Mouse (Mus musculus) liver, adult 2 months (tissue): ENCODE measurements around the gene Sulf2. TPM values are rescaled to one million over a fixed set of nuclear protein-coding genes. Genes with fewer than 3 reads are reported as not detected.

ENCODE experiments used
- DNase-seq: peaks from one replicate; pipeline ENCODE4 v3.0.0-alpha.2; 2011; ENCODE audit warnings: low read depth, low spot score; ENCODE audit errors: extremely low read depth
- H3K27ac ChIP-seq: fragments of 200-500 bp; replicated peaks from 2 replicates; pipeline ENCODE4 v1.5.1; 2012; ENCODE audit warnings: low read depth, mild to moderate bottlenecking, control low read depth, inconsistent platforms, low read length; ENCODE audit not compliant: insufficient read depth
- H3K27me3 ChIP-seq: fragments of 200-500 bp; 2 replicates; pipeline ENCODE4 v1.6.1; 2012; ENCODE audit warnings: mild to moderate bottlenecking, moderate library complexity, low read length, inconsistent platforms; ENCODE audit not compliant: control insufficient read depth, insufficient read depth
- H3K36me3 ChIP-seq: fragments of 200-500 bp; 2 replicates; pipeline ENCODE4 v1.6.1; 2012; ENCODE audit warnings: low read length, inconsistent platforms; ENCODE audit not compliant: control insufficient read depth, insufficient read depth
- H3K4me1 ChIP-seq: fragments of 200-500 bp; 2 replicates; pipeline ENCODE4 v1.6.1; 2011; ENCODE audit warnings: low read length; ENCODE audit not compliant: control insufficient read depth, insufficient read depth
- H3K4me3 ChIP-seq: fragments of 200-500 bp; 2 replicates; pipeline ENCODE4 v1.5.1; 2011; ENCODE audit warnings: low read depth, mild to moderate bottlenecking, control low read depth, low read length, moderate library complexity; ENCODE audit not compliant: insufficient read depth
- H3K79me2 ChIP-seq: fragments of 200-500 bp; 2 replicates; pipeline ENCODE4 v1.6.1; 2012; ENCODE audit warnings: inconsistent platforms, mild to moderate bottlenecking, low read length, moderate library complexity; ENCODE audit not compliant: control insufficient read depth, insufficient read depth
- H3K9ac ChIP-seq: fragments of 200-500 bp; 2 replicates; pipeline ENCODE4 v1.6.1; 2012; ENCODE audit warnings: low read depth, mild to moderate bottlenecking, control low read depth, inconsistent platforms, low read length
- CTCF ChIP-seq: fragments of 200-500 bp; IDR thresholded peaks from 2 replicates; pipeline ENCODE4 v1.5.1; 2011; ENCODE audit warnings: low read depth, low read length, control low read depth
- POLR2A ChIP-seq: fragments of 200-500 bp; IDR thresholded peaks from 2 replicates; pipeline ENCODE4 v1.6.1; 2011; ENCODE audit warnings: low read length, control low read depth; ENCODE audit not compliant: insufficient read depth; ENCODE audit errors: extremely low read depth
- WGBS: fragments of 180-500 bp; shearing (Covaris S2); methylation state at CpG from one replicate; pipeline ENCODE4 v1.1.7; 2018; 5-methylcytosine and 5-hydroxymethylcytosine counted together
- polyA plus RNA-seq: library from polyadenylated mRNA; depleted of rRNA; stranded (reverse); fragments of >200 nt; gene quantifications from 2 replicates; pipeline ENCODE4 v1.2.3, GENCODE M21; 2012
- total RNA-seq: library from RNA; depleted of rRNA; stranded (reverse); fragments of >200 nt; gene quantifications from 2 replicates; pipeline ENCODE4 v1.2.3, GENCODE M21; 2014

Sulf2 gene
- total and polyA plus RNA-seq, 2 experiments = 7.8 to 16.1 TPM

GRCm38 (mm10) chr2:166122781-166123180 is 32.7 kb downstream of the Sulf2 start:
- WGBS = 79% methylated on average over 6 of the region's 6 CpGs
- no peak for TF ChIP-seq POLR2A
- TF ChIP-seq CTCF = no peak
- H3K9ac ChIP-seq = no peak overlapping the region
- H3K36me3 ChIP-seq = no peaks in the 10 kb centered on the region
- no peak overlapping the region; the same call in 1 of the 2 replicates for H3K27ac ChIP-seq
- no peak for DNase-seq
- H3K4me1 ChIP-seq = peaks cover 17% of the 10 kb centered on the region
- H3K79me2 ChIP-seq = no peaks in the 10 kb centered on the region
- no peak overlapping the region for H3K4me3 ChIP-seq
- H3K27me3 ChIP-seq = no peaks in the 10 kb centered on the region

DNA sequence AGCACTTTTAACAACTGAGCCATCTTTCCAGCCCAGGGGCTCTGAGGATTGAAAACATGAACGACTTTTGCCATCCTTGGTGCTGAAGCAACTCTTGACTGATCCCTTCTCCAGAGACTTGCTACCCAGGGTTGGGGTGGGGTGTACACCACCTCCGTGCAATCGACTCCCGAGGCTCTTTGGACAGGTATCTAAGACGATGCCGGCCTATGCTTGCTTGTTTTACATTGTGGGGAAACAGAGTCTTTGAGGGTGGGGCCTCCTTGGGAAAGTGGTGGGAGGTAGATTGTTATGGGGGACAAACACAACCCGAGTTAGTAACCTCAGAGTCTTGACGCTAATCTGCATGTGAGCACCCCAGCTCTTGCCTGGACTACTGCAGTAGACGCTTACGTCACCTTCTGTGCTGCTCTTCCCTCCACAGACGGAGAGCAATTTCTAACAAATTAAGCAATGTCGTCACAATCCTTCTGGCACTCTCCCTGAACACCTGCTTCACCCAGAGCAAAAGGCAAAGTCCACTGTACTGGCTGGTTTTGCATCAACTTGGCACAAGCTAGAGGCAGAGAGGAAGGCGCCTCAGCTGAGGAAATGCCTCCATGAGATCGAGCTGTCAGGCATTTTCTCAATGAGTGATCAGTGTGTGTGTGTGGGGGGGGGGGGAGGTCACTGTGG is 33.6 kb downstream of the Sulf2 start:
- H3K4me3 ChIP-seq = no peak overlapping the region
- no peak overlapping the region for H3K27ac ChIP-seq
- peaks cover 17% of the 10 kb centered on the region for H3K4me1 ChIP-seq
- TF ChIP-seq POLR2A = no peak
- no peak for TF ChIP-seq CTCF
- H3K27me3 ChIP-seq = no peaks in the 10 kb centered on the region
- H3K36me3 ChIP-seq = no peaks in the 10 kb centered on the region
- H3K9ac ChIP-seq = no peak overlapping the region
- no peaks in the 10 kb centered on the region for H3K79me2 ChIP-seq
- peak; percentile 96 for DNase-seq
- 49% methylated on average over 14 of the region's 14 CpGs for WGBS

DNA sequence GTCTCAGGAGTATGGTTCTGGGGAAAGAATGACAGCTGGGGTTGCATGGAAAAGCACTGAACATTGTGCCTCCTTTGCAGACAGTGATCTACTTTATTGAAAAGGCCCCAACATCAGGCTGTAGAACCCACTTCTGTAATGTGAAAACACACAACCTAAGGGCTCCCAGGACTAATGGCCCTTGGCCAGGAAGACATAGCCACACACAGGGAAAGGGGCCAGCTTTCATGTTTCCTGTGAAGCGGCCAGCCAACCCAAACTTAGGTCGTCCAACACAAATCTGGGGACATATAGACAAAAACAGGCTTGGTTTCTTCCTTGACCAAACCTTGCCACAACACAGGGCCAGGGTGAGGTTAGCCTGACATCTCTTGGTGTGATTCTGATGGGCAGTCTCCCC is 35.5 kb downstream of the Sulf2 start:
- Histone ChIP-seq H3K79me2 (no peaks in the 10 kb centered on the region), H3K9ac (no peak overlapping the region), H3K4me3 (no peak overlapping the region), H3K27ac (no peak overlapping the region), H3K36me3 (no peaks in the 10 kb centered on the region), H3K4me1 (peaks cover 14% of the 10 kb centered on the region), H3K27me3 (no peaks in the 10 kb centered on the region)
- TF ChIP-seq CTCF (no peak), POLR2A (no peak)
- 95% methylated on average over 2 of the region's 2 CpGs for WGBS
- no peak for DNase-seq

DNA sequence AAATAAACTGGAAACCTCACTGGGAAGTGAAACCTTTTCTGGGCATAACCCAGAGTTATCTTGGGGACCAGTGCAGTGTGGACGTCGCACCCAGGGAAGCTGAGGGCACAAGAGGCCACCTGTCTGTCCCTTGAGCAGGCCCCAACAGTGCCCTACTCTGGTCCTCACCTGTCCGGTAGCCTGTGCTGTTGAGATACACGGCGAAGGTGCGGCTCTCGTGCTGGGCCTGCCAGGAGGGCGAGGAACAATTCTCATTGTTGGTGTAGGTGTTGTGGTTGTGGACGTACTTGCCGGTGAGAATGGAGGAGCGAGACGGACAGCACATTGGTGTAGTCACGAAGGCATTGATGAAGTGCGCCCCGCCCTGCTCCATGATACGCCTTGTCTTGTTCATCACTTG is 38.8 kb downstream of the Sulf2 start:
- H3K9ac ChIP-seq = no peak overlapping the region
- H3K27me3 ChIP-seq = no peaks in the 10 kb centered on the region
- TF ChIP-seq CTCF = no peak
- no peak for TF ChIP-seq POLR2A
- H3K27ac ChIP-seq = no peak overlapping the region
- 95% methylated on average over 16 of the region's 16 CpGs for WGBS
- peaks cover 5% of the 10 kb centered on the region; the same call in 1 of the 2 replicates for H3K4me1 ChIP-seq
- DNase-seq = no peak
- no peak overlapping the region for H3K4me3 ChIP-seq
- H3K79me2 ChIP-seq = no peaks in the 10 kb centered on the region
- no peaks in the 10 kb centered on the region for H3K36me3 ChIP-seq

- H3K27ac ChIP-seq = no peak overlapping the region
- H3K27me3 ChIP-seq = no peaks in the 10 kb centered on the region
- DNase-seq = no peak
- no peak for TF ChIP-seq CTCF
- H3K9ac ChIP-seq = no peak overlapping the region
- no peaks in the 10 kb centered on the region for H3K79me2 ChIP-seq
- 32% methylated on average over 7 of the region's 7 CpGs for WGBS
- no peaks in the 10 kb centered on the region for H3K36me3 ChIP-seq
- no peak overlapping the region for H3K4me3 ChIP-seq
- H3K4me1 ChIP-seq = peaks cover 5% of the 10 kb centered on the region; the same call in 1 of the 2 replicates
Observed at GRCm38 (mm10) chr2:166116278-166116608, 39.2 kb downstream of the Sulf2 start.

- H3K4me3 ChIP-seq = no peak overlapping the region
- H3K27ac ChIP-seq = 0 out of 2 replicates have a peak overlapping the region, but pooled peaks have one; percentile 9
- no peak overlapping the region for H3K9ac ChIP-seq
- TF ChIP-seq POLR2A = no peak
- no peak for TF ChIP-seq CTCF
- DNase-seq = peak; percentile 94
- WGBS = 63% methylated on average over 15 of the region's 15 CpGs
- H3K4me1 ChIP-seq = peaks cover 5% of the 10 kb centered on the region; the same call in 1 of the 2 replicates
- H3K27me3 ChIP-seq = no peaks in the 10 kb centered on the region
- H3K36me3 ChIP-seq = no peaks in the 10 kb centered on the region
- no peaks in the 10 kb centered on the region for H3K79me2 ChIP-seq
Observed at GRCm38 (mm10) chr2:166115571-166116277, 39.7 kb downstream of the Sulf2 start.
